Mouse (Mus musculus) intestine, postnatal 0 days (tissue): ENCODE measurements at regions not wholly inside any gene's neighbourhood (a gene's known extent, or its start where the extent isn't known, plus 50 kb on each side); places are given as distances from the start of the nearest gene placed in this dataset.

Experiments
- ATAC-seq: fragments of 200-750 bp; cut with Nextera tagmentation; 2 replicates; pipeline ENCODE4 v1.8.0; 2017; ENCODE audit warnings: mild to moderate bottlenecking, moderate TSS enrichment, moderate library complexity
- H3K27ac ChIP-seq: fragments of 300-500 bp; sonication (generic); 2 replicates; pipeline ENCODE4 v1.5.1; 2014; ENCODE audit warnings: mild to moderate bottlenecking, low read depth, low read length, moderate library complexity
- H3K27me3 ChIP-seq: fragments of 300-500 bp; sonication (generic); replicated peaks from 2 replicates; pipeline ENCODE4 v1.6.1; 2014; ENCODE audit warnings: low read length, mixed read lengths; ENCODE audit not compliant: control insufficient read depth, insufficient read depth
- H3K36me3 ChIP-seq: fragments of 300-500 bp; sonication (generic); 2 replicates; pipeline ENCODE4 v1.6.1; 2014; ENCODE audit warnings: mild to moderate bottlenecking, moderate library complexity; ENCODE audit not compliant: control insufficient read depth, insufficient read depth
- H3K4me1 ChIP-seq: fragments of 300-500 bp; sonication (generic); replicated peaks from 2 replicates; pipeline ENCODE4 v1.6.1; 2014; ENCODE audit warnings: antibody characterized with exemption, low read length, mixed read lengths; ENCODE audit not compliant: control insufficient read depth, insufficient read depth
- H3K4me2 ChIP-seq: fragments of 300-500 bp; sonication (generic); replicated peaks from 2 replicates; pipeline ENCODE4 v1.6.1; 2014; ENCODE audit warnings: low read depth, mild to moderate bottlenecking, moderate library complexity
- H3K4me3 ChIP-seq: fragments of 300-500 bp; sonication (generic); 2 replicates; pipeline ENCODE4 v1.5.1; 2014; ENCODE audit warnings: low read depth, low read length
- H3K9ac ChIP-seq: fragments of 300-500 bp; sonication (generic); 2 replicates; pipeline ENCODE4 v1.6.1; 2014; ENCODE audit warnings: mild to moderate bottlenecking, low read depth, low read length
- H3K9me3 ChIP-seq: fragments of 300-500 bp; sonication (generic); 2 replicates; pipeline ENCODE4 v1.6.1; 2016; ENCODE audit warnings: mixed run types; ENCODE audit not compliant: control insufficient read depth
- CTCF ChIP-seq: sonication (generic); IDR thresholded peaks from 2 replicates; pipeline ENCODE4 v1.5.1; 2016; ENCODE audit warnings: low read depth, mild to moderate bottlenecking, control low read depth, antibody characterized with exemption, moderate library complexity
- WGBS: fragments of 180-500 bp; shearing (Covaris S2); extraction: QIAGEN DNeasy Blood & Tissue Kit; methylation state at CpG from one replicate; pipeline ENCODE4 v1.1.7; 2014; 5-methylcytosine and 5-hydroxymethylcytosine counted together

- Histone ChIP-seq H3K9ac (no peak overlapping the region), H3K36me3 (no peaks in the 10 kb centered on the region), H3K4me1 (no peaks in the 10 kb centered on the region), H3K4me3 (no peak overlapping the region), H3K27me3 (no peaks in the 10 kb centered on the region), H3K4me2 (no peak overlapping the region), H3K27ac (no peak overlapping the region), H3K9me3 (no peaks in the 10 kb centered on the region)
- no peak for ATAC-seq
- WGBS: 92% methylated on average over 2 of the region's 2 CpGs
- no peak for TF ChIP-seq CTCF
Observed at GRCm38 (mm10) chr2:84119839-84120238, 129.5 kb downstream of the Gm13691 start.

GRCm38 (mm10) chr2:84127586-84127985 lies 137.2 kb downstream of the Gm13691 start:
- TF ChIP-seq CTCF: no peak
- Histone ChIP-seq H3K9ac (no peak overlapping the region), H3K27ac (no peak overlapping the region), H3K4me1 (no peaks in the 10 kb centered on the region), H3K36me3 (no peaks in the 10 kb centered on the region), H3K27me3 (no peaks in the 10 kb centered on the region), H3K9me3 (no peaks in the 10 kb centered on the region), H3K4me3 (no peak overlapping the region), H3K4me2 (no peak overlapping the region)
- WGBS: 80% methylated on average over 3 of the region's 3 CpGs
- no peak for ATAC-seq

GRCm38 (mm10) chr2:84161742-84162141 lies 171.4 kb downstream of the Gm13691 start:
- H3K36me3 ChIP-seq: no peaks in the 10 kb centered on the region
- no peak overlapping the region for H3K27ac ChIP-seq
- no peak overlapping the region for H3K4me3 ChIP-seq
- H3K9ac ChIP-seq: no peak overlapping the region
- H3K9me3 ChIP-seq: no peaks in the 10 kb centered on the region
- no peak overlapping the region for H3K4me2 ChIP-seq
- no peaks in the 10 kb centered on the region for H3K4me1 ChIP-seq
- no peaks in the 10 kb centered on the region for H3K27me3 ChIP-seq
- no peak for TF ChIP-seq CTCF
- ATAC-seq: no peak

GRCm38 (mm10) chr2:84173450-84173849 lies 183.1 kb downstream of the Gm13691 start:
- H3K36me3 ChIP-seq: no peaks in the 10 kb centered on the region

GRCm38 (mm10) chr2:84183624-84184287 lies 193.4 kb downstream of the Gm13691 start:
- no peaks in the 10 kb centered on the region for H3K4me1 ChIP-seq
- WGBS: 32% methylated on average over 5 of the region's 5 CpGs
- no peaks in the 10 kb centered on the region for H3K27me3 ChIP-seq
- H3K27ac ChIP-seq: no peak overlapping the region
- no peaks in the 10 kb centered on the region for H3K9me3 ChIP-seq
- no peak overlapping the region for H3K9ac ChIP-seq
- no peak for TF ChIP-seq CTCF
- H3K4me2 ChIP-seq: no peak overlapping the region
- no peaks in the 10 kb centered on the region for H3K36me3 ChIP-seq
- no peak overlapping the region for H3K4me3 ChIP-seq
- ATAC-seq: no peak

More at GRCm38 (mm10) chr2:84173450-84173849, 183.1 kb downstream of the Gm13691 start:
- no peaks in the 10 kb centered on the region for H3K9me3 ChIP-seq
- no peak overlapping the region for H3K27ac ChIP-seq
- no peaks in the 10 kb centered on the region for H3K4me1 ChIP-seq
- H3K4me3 ChIP-seq: no peak overlapping the region
- 87% methylated on average over 3 of the region's 3 CpGs for WGBS
- no peak for ATAC-seq
- no peak overlapping the region for H3K4me2 ChIP-seq
- no peak for TF ChIP-seq CTCF
- H3K27me3 ChIP-seq: no peaks in the 10 kb centered on the region
- H3K9ac ChIP-seq: no peak overlapping the region

GRCm38 (mm10) chr2:84184288-84185015 lies 194.1 kb downstream of the Gm13691 start:
- 70% methylated on average over 19 of the region's 19 CpGs for WGBS
- Histone ChIP-seq H3K27ac (no peak overlapping the region), H3K9me3 (no peaks in the 10 kb centered on the region), H3K4me2 (no peak overlapping the region), H3K27me3 (no peaks in the 10 kb centered on the region), H3K9ac (no peak overlapping the region), H3K4me3 (no peak overlapping the region), H3K36me3 (no peaks in the 10 kb centered on the region), H3K4me1 (no peaks in the 10 kb centered on the region)
- no peak for TF ChIP-seq CTCF
- no peak for ATAC-seq
